Mouse (Mus musculus): ENCODE results near the gene Ube2n. TPM values are rescaled to one million over a fixed set of nuclear protein-coding genes. Genes with fewer than 3 reads are reported as not detected.

Gene Ube2n
- polyA plus RNA-seq, 1 experiment from 2014 or later: 327 TPM

- Histone ChIP-seq H3K9me3 (no peaks in the 10 kb centered on the region), H3K9ac (peak overlapping the region; percentile 97), H3K27ac (no peak overlapping the region; the same call in 1 of the 2 replicates), H3K4me3 (peak overlapping the region; percentile 93), H3K4me2 (peak overlapping the region; percentile 78), H3K27me3 (no peaks in the 10 kb centered on the region), H3K36me3 (peaks cover 3% of the 10 kb centered on the region), H3K4me1 (peaks cover 42% of the 10 kb centered on the region)
- 8% methylated on average over 8 of the region's 8 CpGs for WGBS
- no peak for ATAC-seq (ENCODE audit: insufficient number of reproducible peaks, insufficient read depth, low FRiP score, low TSS enrichment, low read depth)
Measured at GRCm38 (mm10) chr10:95562395-95562794, 47.5 kb downstream of the Ube2n start.

- Histone ChIP-seq H3K36me3 (no peaks in the 10 kb centered on the region), H3K27me3 (no peaks in the 10 kb centered on the region), H3K4me2 (peak overlapping the region; percentile 78), H3K9me3 (no peaks in the 10 kb centered on the region), H3K4me1 (peaks cover 42% of the 10 kb centered on the region), H3K4me3 (peak overlapping the region; percentile 93), H3K27ac (peak overlapping the region; percentile 91), H3K9ac (peak overlapping the region; percentile 97)
- WGBS: under 1% methylated on average over 65 of the region's 65 CpGs
- peak; percentile 48; the same call in 1 of the 2 replicates for ATAC-seq (ENCODE audit: insufficient number of reproducible peaks, insufficient read depth, low FRiP score, low TSS enrichment, low read depth)
Measured at GRCm38 (mm10) chr10:95562859-95563841, 48.2 kb downstream of the Ube2n start.

GRCm38 (mm10) chr10:95563851-95564845 is 49.2 kb downstream of the Ube2n start, which contains the start of gene Nudt4:
TSS of gene Nudt4 (minus strand) at chr10:95564146.
- WGBS: 1% methylated on average over 82 of the region's 97 CpGs

GRCm38 (mm10) chr10:95565156-95565854 is 50.4 kb downstream of the Ube2n start:
- no peak for ATAC-seq (ENCODE audit: insufficient number of reproducible peaks, insufficient read depth, low FRiP score, low TSS enrichment, low read depth)
- WGBS: 10% methylated on average over 14 of the region's 14 CpGs
- Histone ChIP-seq H3K9me3 (no peaks in the 10 kb centered on the region), H3K4me3 (no peak overlapping the region), H3K27ac (peak overlapping the region; percentile 3; the same call in 1 of the 2 replicates), H3K4me2 (peak overlapping the region; percentile 32), H3K4me1 (peaks cover 28% of the 10 kb centered on the region), H3K9ac (0 out of 2 replicates have a peak overlapping the region, but pooled peaks have one; percentile 3), H3K27me3 (no peaks in the 10 kb centered on the region), H3K36me3 (no peaks in the 10 kb centered on the region)

More at GRCm38 (mm10) chr10:95563851-95564845, 49.2 kb downstream of the Ube2n start, which contains the start of gene Nudt4:
- H3K4me3 ChIP-seq: peak within 1 kb of the TSS; percentile 93
- peaks cover 39% of the 10 kb centered on the region for H3K4me1 ChIP-seq
- no peaks in the 10 kb centered on the region for H3K27me3 ChIP-seq
- peak within 1 kb of the TSS; percentile 78 for H3K4me2 ChIP-seq
- ATAC-seq (ENCODE audit: insufficient number of reproducible peaks, insufficient read depth, low FRiP score, low TSS enrichment, low read depth): peak; percentile 88
- H3K27ac ChIP-seq: peak within 1 kb of the TSS; percentile 91
- H3K9me3 ChIP-seq: no peaks in the 10 kb centered on the region
- H3K36me3 ChIP-seq: no peaks in the 10 kb centered on the region
- H3K9ac ChIP-seq: peak within 1 kb of the TSS; percentile 97

- H3K9ac ChIP-seq: no peak overlapping the region
- no peak overlapping the region for H3K27ac ChIP-seq
- H3K4me2 ChIP-seq: no peak overlapping the region
- peaks cover 16% of the 10 kb centered on the region for H3K4me1 ChIP-seq
- H3K4me3 ChIP-seq: no peak overlapping the region
- no peaks in the 10 kb centered on the region for H3K36me3 ChIP-seq
- no peak for ATAC-seq (ENCODE audit: insufficient number of reproducible peaks, insufficient read depth, low FRiP score, low TSS enrichment, low read depth)
- H3K9me3 ChIP-seq: no peaks in the 10 kb centered on the region
- WGBS: 83% methylated on average over 3 of the region's 3 CpGs
- no peaks in the 10 kb centered on the region for H3K27me3 ChIP-seq
Measured at GRCm38 (mm10) chr10:95566786-95567185, 51.8 kb downstream of the Ube2n start.

GRCm38 (mm10) chr10:95567550-95567949 is 52.6 kb downstream of the Ube2n start:
- H3K27ac ChIP-seq: no peak overlapping the region
- no peak overlapping the region for H3K9ac ChIP-seq
- H3K4me1 ChIP-seq: peaks cover 15% of the 10 kb centered on the region
- H3K4me2 ChIP-seq: no peak overlapping the region
- no peaks in the 10 kb centered on the region for H3K27me3 ChIP-seq
- ATAC-seq (ENCODE audit: insufficient number of reproducible peaks, insufficient read depth, low FRiP score, low TSS enrichment, low read depth): no peak
- WGBS: 65% methylated on average over 5 of the region's 5 CpGs
- H3K4me3 ChIP-seq: no peak overlapping the region
- no peaks in the 10 kb centered on the region for H3K36me3 ChIP-seq
- no peaks in the 10 kb centered on the region for H3K9me3 ChIP-seq

GRCm38 (mm10) chr10:95568016-95568415 is 53.1 kb downstream of the Ube2n start:
- Histone ChIP-seq H3K36me3 (no peaks in the 10 kb centered on the region), H3K4me2 (no peak overlapping the region), H3K4me1 (peaks cover 15% of the 10 kb centered on the region), H3K9me3 (no peaks in the 10 kb centered on the region), H3K4me3 (no peak overlapping the region), H3K9ac (no peak overlapping the region), H3K27me3 (no peaks in the 10 kb centered on the region), H3K27ac (no peak overlapping the region)
- ATAC-seq (ENCODE audit: insufficient number of reproducible peaks, insufficient read depth, low FRiP score, low TSS enrichment, low read depth): no peak
- WGBS: 81% methylated on average over 6 of the region's 6 CpGs

GRCm38 (mm10) chr10:95569441-95569840 is 54.5 kb downstream of the Ube2n start:
- Histone ChIP-seq H3K4me2 (no peak overlapping the region), H3K27me3 (no peaks in the 10 kb centered on the region), H3K36me3 (no peaks in the 10 kb centered on the region), H3K27ac (no peak overlapping the region), H3K9ac (no peak overlapping the region), H3K4me3 (no peak overlapping the region), H3K9me3 (no peaks in the 10 kb centered on the region), H3K4me1 (peaks cover 15% of the 10 kb centered on the region)
- WGBS: 63% methylated on average over 2 of the region's 2 CpGs
- no peak for ATAC-seq (ENCODE audit: insufficient number of reproducible peaks, insufficient read depth, low FRiP score, low TSS enrichment, low read depth)

- Histone ChIP-seq H3K9ac (no peak overlapping the region), H3K4me2 (no peak overlapping the region), H3K4me3 (no peak overlapping the region), H3K9me3 (no peaks in the 10 kb centered on the region), H3K27ac (no peak overlapping the region), H3K4me1 (0 out of 2 replicates have a peak, but pooled peaks cover 8% of the 10 kb centered on the region), H3K36me3 (no peaks in the 10 kb centered on the region), H3K27me3 (no peaks in the 10 kb centered on the region)
- ATAC-seq (ENCODE audit: insufficient number of reproducible peaks, insufficient read depth, low FRiP score, low TSS enrichment, low read depth): no peak
- WGBS: 78% methylated on average over 4 of the region's 4 CpGs
Measured at GRCm38 (mm10) chr10:95574994-95575393, 60.0 kb downstream of the Ube2n start.

- Histone ChIP-seq H3K27ac (no peak overlapping the region), H3K36me3 (no peaks in the 10 kb centered on the region), H3K4me1 (0 out of 2 replicates have a peak, but pooled peaks cover 8% of the 10 kb centered on the region), H3K27me3 (no peaks in the 10 kb centered on the region), H3K9ac (no peak overlapping the region), H3K4me2 (no peak overlapping the region), H3K4me3 (no peak overlapping the region), H3K9me3 (no peaks in the 10 kb centered on the region)
- 74% methylated on average over 10 of the region's 10 CpGs for WGBS
- ATAC-seq (ENCODE audit: insufficient number of reproducible peaks, insufficient read depth, low FRiP score, low TSS enrichment, low read depth): no peak
Measured at GRCm38 (mm10) chr10:95575839-95576380, 61.0 kb downstream of the Ube2n start.

Data from embryonic facial prominence, embryonic 13.5 days (tissue).